Mouse (Mus musculus): Measurements from ENCODE around the gene Emp3.

- TF ChIP-seq CTCF (IDR thresholded peaks at IDR 0.05; ENCODE audit: borderline replicate concordance, insufficient read depth, low read length) (no peak), POLR2A (IDR thresholded peaks at IDR 0.05; ENCODE audit: low read depth, low read length) (no peak)
Measured at GRCm38 (mm10) chr7:45880531-45880930, 40.7 kb downstream of the Emp3 start.

All from embryonic fibroblast, embryonic 13.5 days (primary cell).